Mouse (Mus musculus) stomach, embryonic 14.5 days (tissue): ENCODE results near the gene Esrrg. TPM values are rescaled to one million over a fixed set of nuclear protein-coding genes. Genes with fewer than 3 reads are reported as not detected.

Experiments
- ATAC-seq: fragments of 200-750 bp; cut with Nextera tagmentation; 2 replicates; pipeline ENCODE4 v1.8.0; 2017; ENCODE audit warnings: low read depth, moderate TSS enrichment; ENCODE audit not compliant: insufficient number of reproducible peaks, insufficient read depth, low FRiP score
- H3K27ac ChIP-seq: fragments of 300-500 bp; sonication (generic); 2 replicates; pipeline ENCODE4 v1.5.1; 2014; ENCODE audit warnings: mild to moderate bottlenecking, low read length, moderate library complexity, mixed read lengths
- H3K27me3 ChIP-seq: fragments of 300-500 bp; sonication (generic); 2 replicates; pipeline ENCODE4 v1.6.1; 2014; ENCODE audit warnings: low read length, control low read depth, mixed read lengths; ENCODE audit not compliant: control insufficient read depth, insufficient read depth
- H3K36me3 ChIP-seq: fragments of 300-500 bp; sonication (generic); 2 replicates; pipeline ENCODE4 v1.6.1; 2014; ENCODE audit warnings: mild to moderate bottlenecking, control low read depth, low read length, moderate library complexity, mixed read lengths; ENCODE audit not compliant: control insufficient read depth, insufficient read depth
- H3K4me1 ChIP-seq: fragments of 300-500 bp; sonication (generic); 2 replicates; pipeline ENCODE4 v1.6.1; 2014; ENCODE audit warnings: low read length, control low read depth, mixed read lengths; ENCODE audit not compliant: control insufficient read depth, insufficient read depth
- H3K4me2 ChIP-seq: fragments of 300-500 bp; sonication (generic); replicated peaks from 2 replicates; pipeline ENCODE4 v1.6.1; 2014; ENCODE audit warnings: low read depth, low read length, control low read depth
- H3K4me3 ChIP-seq: fragments of 300-500 bp; sonication (generic); 2 replicates; pipeline ENCODE4 v1.5.1; 2014; ENCODE audit warnings: low read depth, low read length, control low read depth
- H3K9ac ChIP-seq: fragments of 300-500 bp; sonication (generic); replicated peaks from 2 replicates; pipeline ENCODE4 v1.6.1; 2014; ENCODE audit warnings: low read depth, mild to moderate bottlenecking, control low read depth, low read length, moderate library complexity, mixed read lengths
- H3K9me3 ChIP-seq: fragments of 300-500 bp; sonication (generic); 2 replicates; pipeline ENCODE4 v1.6.1; 2016; ENCODE audit warnings: low read depth, low read length, control low read depth; ENCODE audit not compliant: control insufficient read depth
- WGBS: fragments of 180-500 bp; shearing (Covaris S2); extraction: QIAGEN DNeasy Blood & Tissue Kit; methylation state at CpG from one replicate; pipeline ENCODE4 v1.1.7; 2014; 5-methylcytosine and 5-hydroxymethylcytosine counted together
- polyA plus RNA-seq: library from polyadenylated mRNA; unstranded; fragments of >200 nt; fragmentation: Nextera tagmentation; extraction: Ambion mirVana; gene quantifications from 2 replicates; pipeline ENCODE4 v1.2.1, GENCODE M21; 2014

Gene Esrrg
- polyA plus RNA-seq, 1 experiment from 2014 or later: 12.5 TPM

DNA sequence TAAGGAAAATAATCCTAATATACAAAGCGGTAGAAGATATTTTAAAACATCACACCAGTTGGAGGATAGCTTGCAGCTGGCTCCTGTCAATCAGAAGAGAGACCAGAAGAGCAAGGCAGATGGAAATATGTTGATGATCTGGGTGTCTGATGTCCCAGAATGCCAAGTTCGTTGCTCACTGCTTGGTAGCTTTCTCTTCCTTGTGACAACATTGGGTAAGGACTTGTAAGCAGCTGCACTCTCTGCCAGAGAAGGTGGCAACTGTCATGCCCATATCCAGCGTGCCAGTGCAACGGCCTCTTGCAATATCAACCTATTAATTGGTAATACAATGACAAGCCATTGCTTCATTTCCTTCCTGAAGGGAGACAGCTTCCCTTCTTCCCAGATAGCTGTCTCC lies 296.1 kb downstream of the Esrrg start:
- Histone ChIP-seq H3K4me2 (no peak overlapping the region), H3K9me3 (no peaks in the 10 kb centered on the region), H3K36me3 (no peaks in the 10 kb centered on the region), H3K4me1 (peaks cover 5% of the 10 kb centered on the region), H3K9ac (no peak overlapping the region), H3K4me3 (no peak overlapping the region), H3K27ac (no peak overlapping the region), H3K27me3 (no peaks in the 10 kb centered on the region)
- ATAC-seq: no peak
- WGBS: 77% methylated on average over 4 of the region's 4 CpGs

- no peaks in the 10 kb centered on the region for H3K9me3 ChIP-seq
- WGBS: 66% methylated on average over 7 of the region's 7 CpGs
- H3K27me3 ChIP-seq: no peaks in the 10 kb centered on the region
- H3K4me1 ChIP-seq: peaks cover 5% of the 10 kb centered on the region
- no peaks in the 10 kb centered on the region for H3K36me3 ChIP-seq
- H3K9ac ChIP-seq: no peak overlapping the region
- H3K4me2 ChIP-seq: no peak overlapping the region
- no peak overlapping the region for H3K27ac ChIP-seq
- H3K4me3 ChIP-seq: no peak overlapping the region
- no peak for ATAC-seq
Observed at GRCm38 (mm10) chr1:187907407-187907806, 298.8 kb downstream of the Esrrg start.

DNA sequence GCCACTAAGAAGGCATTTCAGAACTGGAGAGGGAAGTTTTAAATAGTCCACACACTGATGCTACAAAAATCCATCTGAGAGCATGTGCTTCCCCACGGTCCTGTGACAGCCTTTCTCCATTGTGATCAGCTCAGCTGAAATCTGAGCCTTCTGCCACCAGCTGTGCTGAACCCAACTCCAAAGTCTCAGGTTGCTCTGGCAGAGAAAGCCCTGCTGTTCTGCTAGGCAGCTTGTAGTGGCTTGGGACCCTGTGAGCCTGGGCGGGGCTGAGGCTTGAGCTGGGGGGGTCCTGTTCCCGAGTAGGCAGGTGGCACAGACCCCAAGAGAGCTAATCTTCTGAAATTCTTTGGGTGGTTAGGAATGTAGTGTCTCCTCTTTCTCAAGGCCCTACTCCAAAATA lies 299.3 kb downstream of the Esrrg start:
- peaks cover 5% of the 10 kb centered on the region for H3K4me1 ChIP-seq
- no peaks in the 10 kb centered on the region for H3K27me3 ChIP-seq
- no peak overlapping the region for H3K27ac ChIP-seq
- H3K36me3 ChIP-seq: no peaks in the 10 kb centered on the region
- WGBS: 3% methylated on average over 3 of the region's 3 CpGs
- H3K4me2 ChIP-seq: no peak overlapping the region
- no peak overlapping the region for H3K9ac ChIP-seq
- ATAC-seq: no peak
- no peak overlapping the region for H3K4me3 ChIP-seq
- no peaks in the 10 kb centered on the region for H3K9me3 ChIP-seq

DNA sequence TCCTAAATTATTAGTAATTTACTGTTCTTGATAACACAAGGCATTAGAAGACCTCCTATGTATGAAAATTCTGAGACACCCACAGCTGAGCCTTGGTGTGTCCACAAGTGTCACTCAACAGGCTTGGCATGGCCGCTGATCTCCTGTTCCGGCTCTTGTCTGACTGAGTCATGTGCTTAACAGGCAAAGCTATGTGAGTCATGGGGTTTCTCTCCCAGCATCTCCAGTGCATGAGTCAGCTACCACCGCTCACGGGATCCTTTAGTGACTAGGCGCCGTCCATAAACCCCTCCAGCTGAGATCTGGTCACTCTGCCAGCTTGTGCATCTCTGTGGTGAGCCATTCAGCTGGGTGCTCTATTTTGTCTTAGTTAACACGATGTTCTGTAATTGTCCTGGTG lies 302.1 kb downstream of the Esrrg start:
- no peak overlapping the region for H3K4me2 ChIP-seq
- ATAC-seq: no peak

DNA sequence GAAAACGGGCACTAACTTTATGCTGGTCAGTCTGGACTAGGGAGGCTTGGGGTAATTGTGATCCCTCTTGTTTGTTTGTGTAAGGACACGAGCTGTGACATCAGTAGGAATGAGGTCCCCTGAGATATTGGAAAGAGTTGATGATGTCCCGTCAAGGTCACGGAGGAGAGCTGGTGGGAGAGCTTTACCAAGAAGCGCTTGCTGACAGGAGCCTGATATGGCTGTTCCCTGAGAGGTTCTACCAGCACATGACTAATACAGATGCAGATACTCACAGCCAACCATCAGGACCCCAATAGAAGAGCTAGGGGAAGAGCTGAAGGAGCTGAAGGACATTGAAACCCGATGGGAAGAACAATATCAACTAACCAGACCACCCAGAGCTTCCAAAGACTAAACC lies 302.6 kb downstream of the Esrrg start:
- Histone ChIP-seq H3K4me2 (no peak overlapping the region), H3K9ac (no peak overlapping the region), H3K4me3 (no peak overlapping the region), H3K27me3 (no peaks in the 10 kb centered on the region), H3K9me3 (no peaks in the 10 kb centered on the region), H3K36me3 (no peaks in the 10 kb centered on the region), H3K4me1 (peaks cover 5% of the 10 kb centered on the region), H3K27ac (no peak overlapping the region)
- WGBS: 87% methylated on average over 6 of the region's 6 CpGs
- ATAC-seq: no peak

More for the DNA sequence above, 302.1 kb downstream of the Esrrg start:
- Histone ChIP-seq H3K27ac (no peak overlapping the region), H3K4me3 (no peak overlapping the region), H3K36me3 (no peaks in the 10 kb centered on the region), H3K9ac (no peak overlapping the region), H3K9me3 (no peaks in the 10 kb centered on the region), H3K4me1 (peaks cover 5% of the 10 kb centered on the region), H3K27me3 (no peaks in the 10 kb centered on the region)
- 86% methylated on average over 7 of the region's 7 CpGs for WGBS

- no peak for ATAC-seq
- WGBS: 83% methylated on average over 6 of the region's 6 CpGs
- Histone ChIP-seq H3K4me3 (no peak overlapping the region), H3K27ac (no peak overlapping the region), H3K9ac (no peak overlapping the region), H3K36me3 (no peaks in the 10 kb centered on the region), H3K4me2 (no peak overlapping the region), H3K9me3 (no peaks in the 10 kb centered on the region), H3K4me1 (no peaks in the 10 kb centered on the region), H3K27me3 (no peaks in the 10 kb centered on the region)
Observed at GRCm38 (mm10) chr1:187918303-187918702, 309.7 kb downstream of the Esrrg start.

DNA sequence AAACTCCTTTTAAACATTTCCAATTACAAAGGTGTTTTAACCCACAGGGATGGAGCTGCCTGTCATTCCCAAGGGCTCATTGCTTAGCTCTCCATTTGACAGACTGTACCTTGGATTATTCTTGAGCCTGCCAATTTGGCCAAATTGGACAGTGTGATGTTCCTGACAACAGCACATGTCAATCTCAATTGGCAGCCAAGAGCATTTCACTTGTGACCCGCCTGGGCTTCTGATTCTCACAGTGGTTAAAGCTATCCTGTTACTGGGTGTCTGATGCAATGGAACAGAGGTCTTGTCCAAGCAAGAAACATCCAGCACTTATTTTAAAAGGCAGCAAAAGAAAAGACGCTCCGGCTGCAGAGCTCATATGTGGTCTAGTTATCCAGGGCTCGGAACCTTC lies 310.3 kb downstream of the Esrrg start:
- ATAC-seq: no peak
- Histone ChIP-seq H3K9me3 (no peaks in the 10 kb centered on the region), H3K4me3 (no peak overlapping the region), H3K9ac (no peak overlapping the region), H3K27me3 (no peaks in the 10 kb centered on the region), H3K4me1 (no peaks in the 10 kb centered on the region), H3K36me3 (no peaks in the 10 kb centered on the region), H3K27ac (no peak overlapping the region), H3K4me2 (no peak overlapping the region)
- 97% methylated on average over 4 of the region's 4 CpGs for WGBS

- WGBS: 73% methylated on average over 5 of the region's 5 CpGs
- no peak for ATAC-seq
- H3K27ac ChIP-seq: no peak overlapping the region
Observed at GRCm38 (mm10) chr1:187920156-187920777, 311.7 kb downstream of the Esrrg start.

DNA sequence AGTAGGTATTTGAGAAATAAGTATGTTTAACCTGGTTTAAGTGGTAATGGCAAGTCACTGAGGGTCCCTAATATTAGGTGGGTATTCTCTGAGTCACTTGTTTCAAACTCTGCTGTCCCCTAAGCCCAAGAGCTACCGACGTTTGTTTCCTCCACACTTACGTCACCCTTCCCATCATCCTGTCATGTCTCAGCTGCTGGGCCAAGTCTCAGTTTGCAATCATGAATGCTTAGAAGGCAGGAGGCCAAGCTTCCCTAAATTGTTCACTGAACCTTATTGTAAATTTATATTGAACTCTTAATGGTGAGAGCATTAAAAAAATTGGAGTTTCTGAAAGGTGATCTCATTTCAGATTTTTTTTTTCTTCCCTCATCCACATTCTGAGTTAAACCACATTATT lies 322.6 kb downstream of the Esrrg start:
- Histone ChIP-seq H3K9me3 (no peaks in the 10 kb centered on the region), H3K9ac (no peak overlapping the region), H3K4me2 (no peak overlapping the region), H3K27ac (no peak overlapping the region), H3K4me3 (no peak overlapping the region), H3K36me3 (no peaks in the 10 kb centered on the region), H3K4me1 (no peaks in the 10 kb centered on the region), H3K27me3 (no peaks in the 10 kb centered on the region)
- WGBS: 55% methylated on average over 3 of the region's 3 CpGs
- ATAC-seq: no peak

More at GRCm38 (mm10) chr1:187920156-187920777, 311.7 kb downstream of the Esrrg start:
- Histone ChIP-seq H3K9me3 (no peaks in the 10 kb centered on the region), H3K27me3 (no peaks in the 10 kb centered on the region), H3K36me3 (no peaks in the 10 kb centered on the region), H3K4me1 (no peaks in the 10 kb centered on the region), H3K4me3 (no peak overlapping the region), H3K4me2 (no peak overlapping the region), H3K9ac (no peak overlapping the region)
